In the genomic region with DNA sequence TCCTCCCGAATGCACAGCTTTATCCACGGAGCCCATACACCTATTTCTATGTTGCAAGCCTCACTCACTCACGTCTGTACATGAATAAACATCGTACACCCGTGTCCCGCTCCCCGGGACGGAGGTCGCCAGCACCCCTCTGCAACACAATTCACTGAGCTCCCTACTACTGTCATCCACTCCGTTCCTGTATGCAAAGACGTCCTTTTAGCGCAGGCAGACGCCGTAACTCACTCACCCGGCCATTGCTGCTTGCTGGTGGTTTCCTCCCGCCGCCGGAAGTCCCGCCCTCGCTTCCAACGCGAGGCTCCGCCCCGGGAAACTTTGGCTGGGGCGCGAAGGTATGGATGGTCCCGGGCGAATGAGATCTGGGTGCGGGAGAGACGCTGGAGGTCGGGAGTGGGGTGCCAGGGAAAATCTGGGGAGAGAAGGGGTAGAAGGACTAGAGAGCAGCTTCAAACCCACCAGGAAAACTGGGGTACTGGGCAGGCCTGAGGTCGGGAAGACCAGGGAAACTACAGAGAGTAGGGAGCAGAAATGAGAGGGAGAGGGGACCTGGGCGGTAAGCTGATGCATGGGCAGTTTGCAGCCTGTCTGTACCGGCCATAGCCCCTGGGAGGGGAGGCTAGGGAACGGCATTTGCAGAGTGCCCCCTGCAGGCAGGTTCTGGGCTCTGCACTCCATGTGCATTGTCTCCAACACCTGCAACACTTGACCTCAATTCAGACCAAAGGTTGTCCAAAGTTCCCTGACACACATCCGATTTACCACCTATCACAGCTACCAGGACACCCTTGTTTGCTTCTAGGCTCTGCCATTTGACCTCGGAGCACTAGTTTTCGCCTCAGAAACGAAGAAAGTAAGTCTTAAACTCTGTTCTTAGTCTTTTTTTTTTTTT, we compare ENCODE assay signal across 8 mouse cellular contexts. TPM values are rescaled to one million over a fixed set of nuclear protein-coding genes. Genes with fewer than 3 reads are reported as not detected.
DNase-seq lines count a peak whose midpoint lies in the region; ATAC-seq and TF ChIP-seq lines count a peak whose summit lies in the region.

TSS of gene Mrm2 (minus strand) at position 284 of the 898 bp plus-strand sequence.

- ATAC-seq in erythroid progenitor cell, adult 5-6 weeks (replicated peaks; ENCODE audit: low FRiP score, poor library complexity, severe bottlenecking): peak; percentile 97
- ATAC-seq in heart, embryonic 13.5 days (ENCODE audit: extremely low read depth, insufficient number of reproducible peaks, low FRiP score, low TSS enrichment): peak; percentile 73
- ATAC-seq in kidney, postnatal 0 days (replicated peaks; ENCODE audit: low FRiP score, low read depth): peak; percentile 84
- ATAC-seq in liver, embryonic 11.5 days (replicated peaks; ENCODE audit: low FRiP score): peak; percentile 87

- H3K27me3 ChIP-seq in heart, embryonic 13.5 days (replicated peaks): no peaks in the 10 kb centered on the region
- no peaks in the 10 kb centered on the region for H3K27me3 ChIP-seq in kidney, postnatal 0 days (ENCODE audit: insufficient read depth, low read length)
- H3K27me3 ChIP-seq in liver, embryonic 11.5 days (replicated peaks; ENCODE audit: control insufficient read depth, insufficient read depth, low read length): no peaks in the 10 kb centered on the region
- no peaks in the 10 kb centered on the region for H3K27me3 ChIP-seq in myocyte (ENCODE audit: control insufficient read depth, insufficient read depth, insufficient read length)

- H3K36me3 ChIP-seq in heart, embryonic 13.5 days: peaks cover 29% of the 10 kb centered on the region
- peaks cover 11% of the 10 kb centered on the region; the same call in 1 of the 2 replicates for H3K36me3 ChIP-seq in kidney, postnatal 0 days (ENCODE audit: insufficient read depth, low read length)
- peaks cover 11% of the 10 kb centered on the region for H3K36me3 ChIP-seq in liver, embryonic 11.5 days (ENCODE audit: control insufficient read depth, insufficient read depth, low read length)
- H3K36me3 ChIP-seq in myocyte (ENCODE audit: control insufficient read depth, insufficient read depth): peaks cover 6% of the 10 kb centered on the region

- peak within 1 kb of the TSS; percentile 96 for H3K4me2 ChIP-seq in heart, embryonic 13.5 days
- peak within 1 kb of the TSS; percentile 90 for H3K4me2 ChIP-seq in kidney, postnatal 0 days (ENCODE audit: low read length)
- peak within 1 kb of the TSS; percentile 92 for H3K4me2 ChIP-seq in liver, embryonic 11.5 days
- peak within 1 kb of the TSS; percentile 93 for H3K4me2 ChIP-seq in myocyte (ENCODE audit: low read depth)

- H3K4me1 ChIP-seq in brown adipose tissue, adult 24 weeks (ENCODE audit: control insufficient read depth, insufficient read depth, insufficient read length, low read length): peaks cover 6% of the 10 kb centered on the region
- peaks cover 19% of the 10 kb centered on the region for H3K4me1 ChIP-seq in heart, embryonic 13.5 days
- peaks cover 6% of the 10 kb centered on the region for H3K4me1 ChIP-seq in kidney, postnatal 0 days (replicated peaks; ENCODE audit: insufficient read depth, low read length)
- peaks cover 14% of the 10 kb centered on the region for H3K4me1 ChIP-seq in liver, embryonic 11.5 days (replicated peaks; ENCODE audit: control insufficient read depth, insufficient read depth, low read length)

- 2% methylated on average over 39 of the region's 39 CpGs for WGBS in heart, embryonic 13.5 days
- WGBS in kidney, postnatal 0 days: 1% methylated on average over 38 of the region's 39 CpGs
- under 1% methylated on average over 39 of the region's 39 CpGs for WGBS in liver, embryonic 11.5 days

- no peaks in the 10 kb centered on the region for H3K79me2 ChIP-seq in myocyte (ENCODE audit: control insufficient read depth, insufficient read depth)

- peak within 1 kb of the TSS; percentile 95 for H3K4me3 ChIP-seq in brown adipose tissue, adult 24 weeks (ENCODE audit: insufficient read depth, low read depth, low read length)
- H3K4me3 ChIP-seq in heart, embryonic 13.5 days: peak within 1 kb of the TSS; percentile 81
- H3K4me3 ChIP-seq in kidney, postnatal 0 days (replicated peaks; ENCODE audit: low read depth, low read length): peak within 1 kb of the TSS; percentile 76
- peak within 1 kb of the TSS; percentile 84 for H3K4me3 ChIP-seq in liver, embryonic 11.5 days (ENCODE audit: low read depth, low read length)
- peak within 1 kb of the TSS; percentile 59 for H3K4me3 ChIP-seq in myocyte

- peak within 1 kb of the TSS; percentile 20; the same call in 1 of the 2 replicates for H3K27ac ChIP-seq in brown adipose tissue, adult 24 weeks (replicated peaks; ENCODE audit: low read depth, low read length)
- H3K27ac ChIP-seq in heart, embryonic 13.5 days (replicated peaks): peak within 1 kb of the TSS; percentile 88
- H3K27ac ChIP-seq in kidney, postnatal 0 days: peak within 1 kb of the TSS; percentile 88
- H3K27ac ChIP-seq in liver, embryonic 11.5 days (ENCODE audit: low read depth, low read length): peak within 1 kb of the TSS; percentile 96

- peak; percentile 83 for TF ChIP-seq POLR2A in myocyte (IDR thresholded peaks at IDR 0.05; ENCODE audit: insufficient read length, low read depth)

- H3ac ChIP-seq in myocyte (ENCODE audit: control insufficient read depth, insufficient read length): peak within 1 kb of the TSS; percentile 27

- H3K9me3 ChIP-seq in heart, embryonic 13.5 days: no peaks in the 10 kb centered on the region
- no peaks in the 10 kb centered on the region for H3K9me3 ChIP-seq in kidney, postnatal 0 days (replicated peaks; ENCODE audit: low read length)
- H3K9me3 ChIP-seq in liver, embryonic 11.5 days (ENCODE audit: control insufficient read depth, low read length): no peaks in the 10 kb centered on the region

- H3K9ac ChIP-seq in heart, embryonic 13.5 days: peak within 1 kb of the TSS; percentile 94
- H3K9ac ChIP-seq in kidney, postnatal 0 days (ENCODE audit: low read depth, low read length): peak within 1 kb of the TSS; percentile 64
- H3K9ac ChIP-seq in liver, embryonic 11.5 days (ENCODE audit: low read depth, low read length): peak within 1 kb of the TSS; percentile 95

- peak; percentile 90 for TF ChIP-seq CTCF in kidney, postnatal 0 days (IDR thresholded peaks at IDR 0.05; ENCODE audit: low read depth)

- DNase-seq in CD4-positive, CD25-positive, alpha-beta regulatory T cell, adult 2 months (ENCODE audit: low read depth, low spot score): peak; percentile 90
- peak; percentile 89 for DNase-seq in kidney, postnatal 0 days (ENCODE audit: low spot score)
- DNase-seq in liver, embryonic 11.5 days (ENCODE audit: low spot score): peak; percentile 87
- DNase-seq in spleen, postnatal 4 days (ENCODE audit: low spot score in 2 of 2): peak; percentile 85 to 94

TF ChIP-seq in myocyte, 11 proteins besides CTCF, POLR2A, EP300 and RAD21:
- TF ChIP-seq POLR2AphosphoS2 (IDR thresholded peaks at IDR 0.05; ENCODE audit: insufficient read length, low read depth) (peak; percentile 91), E2F4 (IDR thresholded peaks at IDR 0.05; ENCODE audit: insufficient read depth) (peak; percentile 69), REST (IDR thresholded peaks at IDR 0.05; ENCODE audit: insufficient read depth, insufficient read length) (no peak)

RNA-seq across cellular contexts. Expression of gene Mrm2, which starts in this region (rescaled TPM):
- polyA plus RNA-seq in brown adipose tissue, adult 24 weeks (2012; ENCODE audit: insufficient read depth, insufficient read length, missing spikeins): 12.9 and 15.8 TPM in 2 replicates
- 3.6 TPM in 1 of 2 replicates, not detected in the other for total RNA-seq in erythroid progenitor cell, adult 5-6 weeks (2015; ENCODE audit: low replicate concordance)
- 1.4 and 2.4 TPM in 2 replicates for total RNA-seq in erythroid progenitor cell, adult 5-6 weeks (2017; ENCODE audit: low replicate concordance)
- 14.7 and 15.1 TPM in 2 replicates for polyA plus RNA-seq in heart, embryonic 13.5 days (2015; fragmentation: Nextera tagmentation; extraction: Ambion mirVana)
- polyA plus RNA-seq in kidney, postnatal 0 days (2015; fragmentation: Nextera tagmentation; extraction: Ambion mirVana): 17.2 and 17.3 TPM in 2 replicates
- 20.2 and 21.7 TPM in 2 replicates for polyA plus RNA-seq in liver, embryonic 11.5 days (2014; fragmentation: Nextera tagmentation; extraction: Ambion mirVana)
- 10.0 TPM for polyA plus RNA-seq in myocyte (2012; fragmentation: generic; extraction: Trizol)

Comparison
In these comparisons a context has a peak if more than half of its experiments do, and no peak if none do; other contexts are left out.
1. Peak in every context shown above with its lines: DNase-seq, ATAC-seq, H3K4me3 ChIP-seq and H3K27ac ChIP-seq.
2. H3K27ac ChIP-seq: peak in every context shown above with its lines; median percentile 96 in liver, embryonic 11.5 days; 88 in heart, embryonic 13.5 days; 88 in kidney, postnatal 0 days; 20 in brown adipose tissue, adult 24 weeks.